ENCODE assay signal across 16 mouse cellular contexts in genomic region chr13:101633620-101634019, GRCm38 (mm10).
"Had no signal": no experiment of that assay in that cellular context is flagged by ENCODE, and none has a peak within 500 bp of the region (broad histone marks: within the 10 kb centered on the region; RNA-seq: fewer than 3 reads in every experiment).

No protein-coding gene starts in this region.

- H3K27me3 ChIP-seq: lung, embryonic 15.5 days; midbrain, embryonic 13.5 days; midbrain, embryonic 15.5 days; neural tube, embryonic 12.5 days; stomach, embryonic 15.5 days had no signal

- DNase-seq: liver, embryonic 13.5 days; lung, adult 2 months; lung, postnatal 14 days; lung, postnatal 4 days; right cerebral cortex, postnatal 14 days; thymus, adult 2 months; thymus, postnatal 25 days; thymus, postnatal 4 days had no signal

- H3K4me3 ChIP-seq: liver, embryonic 13.5 days; lung, embryonic 15.5 days; midbrain, embryonic 13.5 days; midbrain, embryonic 15.5 days; neural tube, embryonic 12.5 days; stomach, embryonic 15.5 days had no signal

- H3K9ac ChIP-seq: liver, embryonic 13.5 days; lung, embryonic 15.5 days; midbrain, embryonic 13.5 days; midbrain, embryonic 15.5 days; neural tube, embryonic 12.5 days; stomach, embryonic 15.5 days had no signal

- H3K36me3 ChIP-seq: liver, embryonic 13.5 days; lung, embryonic 15.5 days; midbrain, embryonic 13.5 days; midbrain, embryonic 15.5 days; neural tube, embryonic 12.5 days; stomach, embryonic 15.5 days had no signal

- H3K4me2 ChIP-seq: liver, embryonic 13.5 days; lung, embryonic 15.5 days; midbrain, embryonic 11.5 days; midbrain, embryonic 13.5 days; midbrain, embryonic 15.5 days; neural tube, embryonic 12.5 days; stomach, embryonic 15.5 days had no signal

- H3K27ac ChIP-seq: liver, embryonic 13.5 days; lung, embryonic 15.5 days; midbrain, embryonic 13.5 days; midbrain, embryonic 15.5 days; neural tube, embryonic 12.5 days; stomach, embryonic 15.5 days; stomach, postnatal 0 days had no signal

- H3K4me1 ChIP-seq: lung, embryonic 15.5 days; midbrain, embryonic 13.5 days; midbrain, embryonic 15.5 days; neural tube, embryonic 12.5 days; stomach, embryonic 15.5 days had no signal

- H3K9me3 ChIP-seq: liver, embryonic 13.5 days; lung, embryonic 15.5 days; midbrain, embryonic 13.5 days; midbrain, embryonic 15.5 days; neural tube, embryonic 12.5 days; stomach, embryonic 15.5 days had no signal

- ATAC-seq: lung, postnatal 0 days; midbrain, embryonic 13.5 days; midbrain, embryonic 15.5 days had no signal
